Mouse (Mus musculus): ENCODE measurements around the gene Vma21. TPM values are rescaled to one million over a fixed set of nuclear protein-coding genes. Genes with fewer than 3 reads are reported as not detected.

Vma21 gene
- total and polyA plus RNA-seq, 2 experiments from 2014 or later, result 9.6 to 61.0 TPM

DNA sequence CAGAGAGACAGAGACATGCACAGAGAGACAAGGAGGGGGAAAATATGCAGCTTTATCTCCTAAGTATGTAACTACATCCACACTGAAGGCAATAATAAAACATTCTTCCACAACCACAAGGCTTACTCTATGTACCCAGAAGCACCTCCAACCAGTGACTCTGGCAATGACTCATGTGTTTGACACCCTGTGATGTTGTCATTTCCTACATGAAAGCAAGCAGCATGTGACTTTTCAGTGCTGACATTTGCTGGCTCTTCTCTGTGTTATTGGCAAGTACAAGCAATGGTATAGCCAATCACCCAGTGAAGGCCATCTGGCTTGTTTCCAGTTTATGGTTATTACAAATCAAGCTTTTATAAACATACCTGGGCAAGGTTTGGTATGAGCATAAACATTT lies 38.1 kb downstream of the Vma21 start:
- no peak overlapping the region for H3K9ac ChIP-seq (replicated peaks; ENCODE audit: low read depth, low read length)
- H3K36me3 ChIP-seq (replicated peaks; ENCODE audit: control insufficient read depth, insufficient read depth, low read length), result no peaks in the 10 kb centered on the region
- H3K4me2 ChIP-seq (ENCODE audit: low read depth, low read length), result no peak overlapping the region
- no peak overlapping the region for H3K4me3 ChIP-seq (ENCODE audit: low read depth, low read length)
- ATAC-seq (ENCODE audit: insufficient read depth, low read depth), result no peak
- no peaks in the 10 kb centered on the region for H3K4me1 ChIP-seq (ENCODE audit: control insufficient read depth, insufficient read depth)
- no peaks in the 10 kb centered on the region for H3K9me3 ChIP-seq (replicated peaks; ENCODE audit: control insufficient read depth, low read length)
- H3K27me3 ChIP-seq (ENCODE audit: control insufficient read depth, insufficient read depth, low read length), result 0 out of 2 replicates have a peak, but pooled peaks cover 3% of the 10 kb centered on the region
- TF ChIP-seq CTCF (IDR thresholded peaks at IDR 0.05; ENCODE audit: low read depth) (no peak), EP300 (IDR thresholded peaks at IDR 0.05; ENCODE audit: low read depth) (no peak)
- no peak for DNase-seq (ENCODE audit: low spot score)
- H3K27ac ChIP-seq (ENCODE audit: low read depth), result no peak overlapping the region

Other genes starting within 250 kb of the Vma21 start
- gene Gpr50, start 152.3 kb upstream of the Vma21 start, total RNA-seq (2014; rRNA removed; ENCODE audit: low replicate concordance), result not detected in 2 replicates
- 0.14 TPM in 1 of 2 replicates, not detected in the other for gene Gpr50, start 152.3 kb upstream of the Vma21 start, polyA plus RNA-seq (2015; fragmentation: Nextera tagmentation; extraction: Ambion mirVana)
- not detected in 2 replicates for gene Gm1141, start 105.1 kb downstream of the Vma21 start, total RNA-seq (2014; rRNA removed; ENCODE audit: low replicate concordance)
- 0.05 TPM in 1 of 2 replicates, not detected in the other for gene Gm1141, start 105.1 kb downstream of the Vma21 start, polyA plus RNA-seq (2015; fragmentation: Nextera tagmentation; extraction: Ambion mirVana)
- gene Prrg3, start 146.7 kb downstream of the Vma21 start, total RNA-seq (2014; rRNA removed; ENCODE audit: low replicate concordance), result 12.3 and 14.9 TPM in 2 replicates
- 4.6 and 4.7 TPM in 2 replicates for gene Prrg3, start 146.7 kb downstream of the Vma21 start, polyA plus RNA-seq (2015; fragmentation: Nextera tagmentation; extraction: Ambion mirVana)
- not detected in 2 replicates for gene Fate1, start 157.1 kb downstream of the Vma21 start, total RNA-seq (2014; rRNA removed; ENCODE audit: low replicate concordance)
- gene Fate1, start 157.1 kb downstream of the Vma21 start, polyA plus RNA-seq (2015; fragmentation: Nextera tagmentation; extraction: Ambion mirVana), result 0.12 and 0.16 TPM in 2 replicates
- gene Cnga2, start 175.9 kb downstream of the Vma21 start, total RNA-seq (2014; rRNA removed; ENCODE audit: low replicate concordance), result 0.04 TPM in 1 of 2 replicates, not detected in the other
- 0.04 TPM in 2 replicates for gene Cnga2, start 175.9 kb downstream of the Vma21 start, polyA plus RNA-seq (2015; fragmentation: Nextera tagmentation; extraction: Ambion mirVana)

Measured in heart, postnatal 0 days (tissue).